Mouse (Mus musculus): ENCODE measurements around the gene Hist2h3b.
"Not testable (repeated sequence)": the region's sequence is repeated elsewhere in the genome, so short reads cannot be mapped to it uniquely, and the experiment has no call there.

Gene Hist2h3b

GRCm38 (mm10) chr3:96268051-96268775, at the start of gene Hist2h3b:
TSS of gene Hist2h3b (plus strand) at chr3:96268654.
- DNase-seq (ENCODE audit: low spot score) = peak; percentile 81

- DNase-seq (ENCODE audit: low spot score) = peak; percentile 35
Observed at GRCm38 (mm10) chr3:96219191-96219641, 49.2 kb upstream of the Hist2h3b start.

DNA sequence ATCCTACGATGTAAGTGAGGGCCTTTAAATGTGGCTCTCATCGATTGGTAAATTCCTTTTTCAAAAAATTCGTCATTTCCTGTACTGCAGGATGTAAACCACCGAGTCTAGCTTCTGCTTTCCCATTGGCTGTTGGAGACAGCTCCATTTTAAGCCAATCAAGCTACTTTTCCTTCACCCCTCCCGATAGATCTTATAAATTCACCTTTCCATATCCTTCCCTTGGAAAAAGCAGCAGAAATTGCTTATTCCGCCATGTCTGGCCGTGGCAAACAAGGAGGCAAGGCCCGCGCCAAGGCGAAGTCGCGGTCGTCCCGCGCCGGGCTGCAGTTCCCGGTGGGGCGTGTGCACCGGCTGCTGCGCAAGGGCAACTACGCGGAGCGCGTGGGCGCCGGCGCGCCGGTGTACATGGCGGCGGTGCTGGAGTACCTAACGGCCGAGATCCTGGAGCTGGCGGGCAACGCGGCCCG, 48.8 kb upstream of the Hist2h3b start, which contains the start of the genes Bola1 and Hist2h2ab:
Gene Bola1, minus strand, starts transcription at position 49 of the 470 bp plus-strand sequence.
Gene Hist2h2ab, plus strand, starts transcription at position 205 of the 470 bp plus-strand sequence.
- DNase-seq (ENCODE audit: low spot score) = peak; percentile 78

DNA sequence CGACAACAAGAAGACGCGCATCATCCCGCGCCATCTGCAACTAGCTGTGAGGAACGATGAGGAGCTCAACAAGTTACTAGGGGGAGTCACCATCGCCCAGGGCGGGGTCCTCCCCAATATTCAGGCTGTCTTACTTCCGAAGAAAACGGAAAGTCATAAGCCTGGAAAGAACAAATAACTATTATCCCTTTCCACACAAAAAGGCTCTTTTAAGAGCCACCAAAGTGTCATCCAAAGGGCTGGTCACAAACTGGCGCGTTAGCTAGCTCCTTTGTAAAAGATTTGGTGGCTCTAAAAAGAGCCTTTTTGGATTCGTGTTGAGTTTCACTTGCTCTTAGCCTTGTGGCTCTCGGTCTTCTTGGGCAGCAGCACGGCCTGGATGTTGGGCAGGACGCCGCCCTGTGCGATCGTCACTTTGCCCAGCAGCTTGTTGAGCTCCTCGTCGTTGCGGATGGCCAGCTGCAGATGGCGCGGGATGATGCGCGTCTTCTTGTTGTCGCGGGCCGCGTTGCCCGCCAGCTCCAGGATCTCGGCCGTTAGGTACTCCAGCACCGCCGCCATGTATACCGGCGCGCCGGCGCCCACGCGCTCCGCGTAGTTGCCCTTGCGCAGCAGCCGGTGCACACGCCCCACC, 48.2 kb upstream of the Hist2h3b start:
- not testable (repeated sequence) for DNase-seq (ENCODE audit: low spot score)

- DNase-seq (ENCODE audit: low spot score) = peak; percentile 87
Observed at GRCm38 (mm10) chr3:96220765-96221639, 47.5 kb upstream of the Hist2h3b start, which contains the start of the genes Hist2h2ac and Hist2h2be. TSS of gene Hist2h2ac (minus strand) at chr3:96220880. TSS of gene Hist2h2be (plus strand) at chr3:96221119.

DNA sequence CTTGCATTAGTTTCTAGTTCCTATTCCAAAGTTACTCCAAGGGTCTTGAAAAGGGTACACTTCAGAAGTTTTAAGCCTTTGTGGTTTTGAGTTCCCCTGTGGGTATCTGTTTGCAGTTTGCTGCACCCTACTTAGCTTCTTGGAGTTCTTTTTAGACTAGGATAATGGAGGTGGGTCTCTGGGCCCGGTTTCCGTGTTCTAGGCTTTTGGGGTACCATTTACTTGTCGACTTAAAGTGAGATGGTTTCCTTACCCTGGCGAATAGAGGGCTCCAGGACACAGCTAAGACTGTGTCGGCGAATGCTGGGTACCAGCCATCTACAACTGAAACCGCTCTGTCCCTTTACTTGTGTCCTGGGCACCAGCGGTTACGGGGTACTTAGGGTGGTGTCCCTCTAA, 46.8 kb upstream of the Hist2h3b start:
- peak; percentile 33 for DNase-seq (ENCODE audit: low spot score)

DNA sequence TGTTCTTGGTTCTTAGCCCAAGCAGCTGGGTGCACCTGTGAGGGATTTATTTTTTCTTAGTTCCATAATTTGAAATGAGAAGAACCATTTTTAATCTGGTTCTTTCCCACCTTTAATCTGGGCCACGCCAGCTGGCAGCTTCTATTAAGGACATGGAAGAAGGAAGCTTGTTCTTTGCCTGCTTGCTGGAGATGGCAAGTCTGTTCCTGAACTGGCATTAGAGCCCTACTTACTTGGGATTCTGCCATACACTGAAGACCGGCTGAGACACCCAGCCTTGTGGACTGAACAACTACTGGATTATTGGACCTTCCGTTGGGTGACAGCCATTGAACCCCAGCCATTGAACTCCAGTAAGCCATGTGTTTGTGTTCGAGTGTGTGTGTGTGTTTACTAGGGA, 45.7 kb upstream of the Hist2h3b start:
- DNase-seq (ENCODE audit: low spot score) = no peak

GRCm38 (mm10) chr3:96225421-96225820, 43.0 kb upstream of the Hist2h3b start:
- no peak for DNase-seq (ENCODE audit: low spot score)

DNA sequence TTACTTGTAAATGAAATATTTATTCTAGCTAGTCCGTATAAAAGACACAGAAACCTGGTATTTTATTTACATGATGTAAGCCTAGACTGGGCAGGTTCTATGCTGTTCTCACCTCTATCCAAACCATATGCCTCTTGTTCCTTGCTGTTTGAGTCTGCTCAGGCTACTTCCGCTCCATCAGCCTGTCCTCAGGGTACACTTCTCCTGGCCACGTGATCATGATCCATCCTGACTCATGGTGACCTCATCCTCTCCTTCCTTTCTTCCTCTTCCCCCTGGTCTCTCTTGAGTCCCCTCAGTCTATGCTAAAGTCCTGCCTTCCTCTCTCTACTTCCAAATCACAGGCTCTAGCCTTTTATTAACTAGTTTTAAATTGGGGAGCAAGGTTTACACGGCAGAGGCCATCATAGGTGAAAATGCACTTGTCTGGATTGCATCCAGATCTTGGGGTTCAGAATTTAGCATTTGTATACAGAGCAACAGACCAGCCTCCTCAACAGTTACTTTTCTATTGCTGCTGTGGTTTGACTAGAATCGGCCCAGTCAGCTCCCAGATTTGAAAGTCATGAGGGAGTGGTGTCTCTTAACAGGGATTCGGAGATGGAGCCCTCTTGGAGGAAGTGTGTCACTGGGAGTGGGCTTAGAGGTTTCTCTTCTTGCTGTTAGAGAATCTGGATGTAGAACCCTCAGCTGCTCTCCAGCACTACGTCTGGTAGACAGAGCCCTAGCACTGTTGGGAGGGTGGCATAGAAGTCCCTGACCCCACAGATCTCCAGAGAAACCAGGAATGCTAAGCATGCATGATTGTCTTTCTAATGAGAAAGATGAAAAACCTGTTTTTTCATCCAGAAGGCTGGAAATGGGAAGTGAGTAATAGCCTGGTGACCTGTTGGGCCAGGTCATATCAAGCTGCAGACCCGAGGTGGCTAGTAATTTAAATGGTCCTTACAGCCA, 41.5 kb upstream of the Hist2h3b start:
- no peak for DNase-seq (ENCODE audit: low spot score)

- no peak for DNase-seq (ENCODE audit: low spot score)
Observed at GRCm38 (mm10) chr3:96228828-96229227, 39.6 kb upstream of the Hist2h3b start.

- DNase-seq (ENCODE audit: low spot score) = no peak
Observed at GRCm38 (mm10) chr3:96230404-96230803, 38.0 kb upstream of the Hist2h3b start.

GRCm38 (mm10) chr3:96230910-96231757, 37.3 kb upstream of the Hist2h3b start:
- DNase-seq (ENCODE audit: low spot score) = no peak

DNA sequence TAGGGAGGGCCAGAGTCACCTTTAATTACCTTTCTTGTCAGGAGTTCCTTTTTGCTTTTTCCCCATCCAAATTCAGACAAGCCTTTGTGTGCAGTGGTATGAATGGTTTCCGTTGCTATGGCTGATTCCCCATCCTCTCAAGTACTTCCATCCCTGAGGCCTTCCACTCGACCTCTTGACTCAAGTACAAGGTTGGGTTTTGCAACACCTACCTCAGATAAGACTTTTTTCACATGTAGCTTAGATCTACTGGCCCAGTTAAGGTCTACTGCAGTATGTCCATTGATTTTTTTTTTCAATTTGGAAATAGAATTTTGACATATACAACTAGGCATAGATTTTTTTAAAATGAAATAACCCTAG, 36.7 kb upstream of the Hist2h3b start:
- DNase-seq (ENCODE audit: low spot score) = no peak

DNA sequence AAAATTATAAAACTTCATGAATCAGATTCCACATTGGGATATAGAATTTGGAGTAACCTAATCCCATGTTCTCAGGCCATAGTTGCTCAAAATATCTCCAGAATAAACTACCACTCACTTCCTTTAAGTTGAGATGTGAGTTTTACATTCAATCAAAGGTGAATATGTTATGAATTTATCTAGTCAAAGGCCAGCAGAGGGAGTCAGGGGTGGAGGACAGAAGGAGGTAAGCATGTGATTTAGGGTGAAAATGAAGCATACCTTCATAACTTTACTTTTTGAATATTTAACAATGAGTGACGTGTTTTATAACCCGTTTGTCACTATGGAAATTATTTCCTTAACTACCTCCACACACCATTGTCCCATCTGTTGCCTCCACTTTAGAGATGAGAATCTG, 33.5 kb upstream of the Hist2h3b start:
- DNase-seq (ENCODE audit: low spot score) = no peak

DNA sequence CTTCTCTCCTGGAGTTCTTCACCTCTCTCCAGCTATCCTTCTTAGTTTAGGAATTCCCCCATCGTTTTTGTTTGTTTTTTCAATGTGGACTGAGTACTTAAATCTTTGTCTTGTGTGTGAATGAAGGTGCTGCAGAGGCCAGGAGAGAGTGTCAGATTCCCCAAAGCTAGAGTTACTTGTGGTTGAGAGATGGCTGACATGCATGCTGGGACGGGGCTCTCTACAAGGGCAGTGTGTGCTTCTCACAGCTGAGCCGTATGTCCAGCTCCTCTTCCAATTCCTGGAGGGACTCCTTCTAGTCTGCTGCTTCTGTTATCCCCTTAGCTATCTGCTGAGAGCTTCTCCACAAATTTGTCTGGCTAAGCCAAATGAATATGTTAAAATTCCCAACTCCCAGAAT, 32.6 kb upstream of the Hist2h3b start:
- DNase-seq (ENCODE audit: low spot score) = no peak

GRCm38 (mm10) chr3:96236834-96237334, 31.6 kb upstream of the Hist2h3b start:
- DNase-seq (ENCODE audit: low spot score) = no peak

GRCm38 (mm10) chr3:96237335-96237903, 31.0 kb upstream of the Hist2h3b start:
- DNase-seq (ENCODE audit: low spot score) = no peak

GRCm38 (mm10) chr3:96237904-96238511, 30.4 kb upstream of the Hist2h3b start:
- peak; percentile 49 for DNase-seq (ENCODE audit: low spot score)

Data from spleen, adult 12 weeks (tissue).